Mouse (Mus musculus): ENCODE measurements around the gene Zbtb20. TPM values are rescaled to one million over a fixed set of nuclear protein-coding genes. Genes with fewer than 3 reads are reported as not detected.

Gene Zbtb20
- polyA plus RNA-seq, 1 experiment: 11.2 TPM

GRCm38 (mm10) chr16:43608066-43608465 lies 732.4 kb downstream of the Zbtb20 start:
- no peak for TF ChIP-seq CTCF (IDR thresholded peaks at IDR 0.05; ENCODE audit: control insufficient read depth, insufficient read depth, low read length)
- no peak for TF ChIP-seq POLR2A (IDR thresholded peaks at IDR 0.05; ENCODE audit: borderline replicate concordance, control insufficient read depth, low read depth, low read length)
- Histone ChIP-seq H3K27ac (ENCODE audit: control insufficient read depth, insufficient read depth, low read depth, low read length, poor library complexity) (no peak overlapping the region), H3K4me1 (ENCODE audit: control insufficient read depth, insufficient read depth, low read length) (no peaks in the 10 kb centered on the region), H3K4me3 (replicated peaks; ENCODE audit: control insufficient read depth, low read depth, low read length) (no peak overlapping the region)

DNA sequence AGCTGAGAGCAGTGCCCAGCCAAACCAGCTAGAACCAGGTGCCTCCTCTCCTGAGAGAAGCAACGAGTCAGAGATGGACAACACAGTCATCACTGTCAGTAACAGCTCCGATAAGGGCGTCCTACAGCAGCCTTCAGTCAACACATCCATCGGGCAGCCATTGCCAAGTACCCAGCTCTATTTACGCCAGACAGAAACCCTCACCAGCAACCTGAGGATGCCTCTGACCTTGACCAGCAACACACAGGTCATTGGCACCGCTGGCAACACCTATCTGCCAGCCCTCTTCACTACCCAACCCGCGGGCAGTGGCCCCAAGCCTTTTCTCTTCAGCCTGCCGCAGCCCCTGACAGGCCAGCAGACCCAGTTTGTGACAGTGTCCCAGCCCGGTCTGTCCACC lies 734.7 kb downstream of the Zbtb20 start:
- 90% methylated on average over 10 of the region's 10 CpGs for WGBS
- no peak overlapping the region for H3K27ac ChIP-seq (ENCODE audit: control insufficient read depth, insufficient read depth, low read depth, low read length, poor library complexity)
- TF ChIP-seq POLR2A (IDR thresholded peaks at IDR 0.05; ENCODE audit: borderline replicate concordance, control insufficient read depth, low read depth, low read length): no peak
- TF ChIP-seq CTCF (IDR thresholded peaks at IDR 0.05; ENCODE audit: control insufficient read depth, insufficient read depth, low read length): no peak
- H3K4me3 ChIP-seq (replicated peaks; ENCODE audit: control insufficient read depth, low read depth, low read length): no peak overlapping the region
- H3K4me1 ChIP-seq (ENCODE audit: control insufficient read depth, insufficient read depth, low read length): no peaks in the 10 kb centered on the region

GRCm38 (mm10) chr16:43616348-43616747 lies 740.7 kb downstream of the Zbtb20 start:
- WGBS: 84% methylated on average over 4 of the region's 4 CpGs
- Histone ChIP-seq H3K4me3 (replicated peaks; ENCODE audit: control insufficient read depth, low read depth, low read length) (no peak overlapping the region), H3K4me1 (ENCODE audit: control insufficient read depth, insufficient read depth, low read length) (no peaks in the 10 kb centered on the region), H3K27ac (ENCODE audit: control insufficient read depth, insufficient read depth, low read depth, low read length, poor library complexity) (no peak overlapping the region)
- TF ChIP-seq CTCF (IDR thresholded peaks at IDR 0.05; ENCODE audit: control insufficient read depth, insufficient read depth, low read length) (no peak), POLR2A (IDR thresholded peaks at IDR 0.05; ENCODE audit: borderline replicate concordance, control insufficient read depth, low read depth, low read length) (no peak)

DNA sequence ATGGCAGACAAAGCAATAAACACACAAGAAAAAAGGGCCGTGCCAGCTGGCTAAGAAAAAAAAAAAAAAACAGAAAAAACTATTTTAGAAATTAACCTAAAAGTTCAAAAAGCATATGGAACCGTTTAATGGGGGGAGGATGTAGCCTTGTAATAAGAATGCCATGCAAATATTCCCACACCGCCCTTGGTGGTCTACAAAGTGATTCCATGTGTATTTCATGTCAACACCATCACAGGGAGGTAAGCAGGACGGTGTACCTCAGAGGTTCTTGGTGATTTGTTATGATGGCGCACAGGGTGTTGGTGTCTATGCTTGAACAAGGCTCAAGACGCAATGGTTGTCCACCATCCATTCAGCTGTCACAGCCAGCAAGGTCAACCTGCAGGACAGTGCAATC lies 741.7 kb downstream of the Zbtb20 start:
- 87% methylated on average over 6 of the region's 6 CpGs for WGBS
- TF ChIP-seq CTCF (IDR thresholded peaks at IDR 0.05; ENCODE audit: control insufficient read depth, insufficient read depth, low read length) (no peak), POLR2A (IDR thresholded peaks at IDR 0.05; ENCODE audit: borderline replicate concordance, control insufficient read depth, low read depth, low read length) (no peak)
- Histone ChIP-seq H3K4me1 (ENCODE audit: control insufficient read depth, insufficient read depth, low read length) (no peaks in the 10 kb centered on the region), H3K4me3 (replicated peaks; ENCODE audit: control insufficient read depth, low read depth, low read length) (no peak overlapping the region), H3K27ac (ENCODE audit: control insufficient read depth, insufficient read depth, low read depth, low read length, poor library complexity) (no peak overlapping the region)

- 0 out of 2 replicates have a peak, but pooled peaks cover under 1% of the 10 kb centered on the region for H3K4me1 ChIP-seq (ENCODE audit: control insufficient read depth, insufficient read depth, low read length)
- H3K4me3 ChIP-seq (replicated peaks; ENCODE audit: control insufficient read depth, low read depth, low read length): no peak overlapping the region
- no peak for TF ChIP-seq CTCF (IDR thresholded peaks at IDR 0.05; ENCODE audit: control insufficient read depth, insufficient read depth, low read length)
- TF ChIP-seq POLR2A (IDR thresholded peaks at IDR 0.05; ENCODE audit: borderline replicate concordance, control insufficient read depth, low read depth, low read length): no peak
- 90% methylated on average over 23 of the region's 23 CpGs for WGBS
- H3K27ac ChIP-seq (ENCODE audit: control insufficient read depth, insufficient read depth, low read depth, low read length, poor library complexity): no peak overlapping the region
These were observed 742.6 kb downstream of the Zbtb20 start for GRCm38 (mm10) chr16:43618286-43618685.

DNA sequence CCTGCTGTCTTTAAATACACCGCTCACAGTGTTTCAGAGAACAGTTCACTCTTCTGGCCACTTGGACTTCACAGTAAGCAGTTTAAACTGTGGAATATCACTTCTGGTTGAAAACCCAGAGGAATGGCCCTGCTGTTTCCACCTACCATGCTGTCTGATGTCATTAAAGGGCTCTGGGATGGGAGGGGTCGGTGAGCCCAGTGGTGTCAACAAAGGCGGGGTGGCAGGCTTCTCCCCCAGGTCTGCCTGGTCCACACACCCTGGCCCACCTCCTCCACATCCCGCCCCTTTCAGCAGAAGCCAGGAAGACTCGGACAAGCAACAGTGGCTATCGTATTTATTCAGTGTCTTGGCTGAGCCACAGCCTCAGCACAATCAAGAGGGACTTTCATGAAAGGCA lies 743.6 kb downstream of the Zbtb20 start:
- Histone ChIP-seq H3K4me1 (ENCODE audit: control insufficient read depth, insufficient read depth, low read length) (0 out of 2 replicates have a peak, but pooled peaks cover 2% of the 10 kb centered on the region), H3K4me3 (replicated peaks; ENCODE audit: control insufficient read depth, low read depth, low read length) (no peak overlapping the region), H3K27ac (ENCODE audit: control insufficient read depth, insufficient read depth, low read depth, low read length, poor library complexity) (no peak overlapping the region)
- 76% methylated on average over 6 of the region's 6 CpGs for WGBS
- TF ChIP-seq POLR2A (IDR thresholded peaks at IDR 0.05; ENCODE audit: borderline replicate concordance, control insufficient read depth, low read depth, low read length) (no peak), CTCF (IDR thresholded peaks at IDR 0.05; ENCODE audit: control insufficient read depth, insufficient read depth, low read length) (no peak)

GRCm38 (mm10) chr16:43620359-43620758 lies 744.7 kb downstream of the Zbtb20 start:
- Histone ChIP-seq H3K4me3 (replicated peaks; ENCODE audit: control insufficient read depth, low read depth, low read length) (no peak overlapping the region), H3K4me1 (ENCODE audit: control insufficient read depth, insufficient read depth, low read length) (0 out of 2 replicates have a peak, but pooled peaks cover 2% of the 10 kb centered on the region), H3K27ac (ENCODE audit: control insufficient read depth, insufficient read depth, low read depth, low read length, poor library complexity) (no peak overlapping the region)
- WGBS: 35% methylated on average over 2 of the region's 2 CpGs
- TF ChIP-seq CTCF (IDR thresholded peaks at IDR 0.05; ENCODE audit: control insufficient read depth, insufficient read depth, low read length) (no peak), POLR2A (IDR thresholded peaks at IDR 0.05; ENCODE audit: borderline replicate concordance, control insufficient read depth, low read depth, low read length) (no peak)

- Histone ChIP-seq H3K27ac (ENCODE audit: control insufficient read depth, insufficient read depth, low read depth, low read length, poor library complexity) (no peak overlapping the region), H3K4me1 (ENCODE audit: control insufficient read depth, insufficient read depth, low read length) (0 out of 2 replicates have a peak, but pooled peaks cover 2% of the 10 kb centered on the region), H3K4me3 (replicated peaks; ENCODE audit: control insufficient read depth, low read depth, low read length) (no peak overlapping the region)
- TF ChIP-seq CTCF (IDR thresholded peaks at IDR 0.05; ENCODE audit: control insufficient read depth, insufficient read depth, low read length): no peak
- no peak for TF ChIP-seq POLR2A (IDR thresholded peaks at IDR 0.05; ENCODE audit: borderline replicate concordance, control insufficient read depth, low read depth, low read length)
- WGBS: 91% methylated on average over 5 of the region's 5 CpGs
These were observed 747.8 kb downstream of the Zbtb20 start for GRCm38 (mm10) chr16:43623315-43624000.

Data from bone marrow, adult 2 months (tissue).